Mouse (Mus musculus) liver, adult 2 months (tissue): ENCODE measurements around the gene Adad1. TPM values are rescaled to one million over a fixed set of nuclear protein-coding genes. Genes with fewer than 3 reads are reported as not detected.
A peak's percentile ranks its signal among the peaks of the same experiment; 100 is the strongest.

ENCODE experiments used
- DNase-seq: peaks from one replicate; pipeline ENCODE4 v3.0.0-alpha.2; 2011; ENCODE audit warnings: low read depth, low spot score; ENCODE audit errors: extremely low read depth
- H3K27ac ChIP-seq: fragments of 200-500 bp; replicated peaks from 2 replicates; pipeline ENCODE4 v1.5.1; 2012; ENCODE audit warnings: low read depth, mild to moderate bottlenecking, control low read depth, inconsistent platforms, low read length; ENCODE audit not compliant: insufficient read depth
- H3K27me3 ChIP-seq: fragments of 200-500 bp; 2 replicates; pipeline ENCODE4 v1.6.1; 2012; ENCODE audit warnings: mild to moderate bottlenecking, moderate library complexity, low read length, inconsistent platforms; ENCODE audit not compliant: control insufficient read depth, insufficient read depth
- H3K36me3 ChIP-seq: fragments of 200-500 bp; 2 replicates; pipeline ENCODE4 v1.6.1; 2012; ENCODE audit warnings: low read length, inconsistent platforms; ENCODE audit not compliant: control insufficient read depth, insufficient read depth
- H3K4me1 ChIP-seq: fragments of 200-500 bp; 2 replicates; pipeline ENCODE4 v1.6.1; 2011; ENCODE audit warnings: low read length; ENCODE audit not compliant: control insufficient read depth, insufficient read depth
- H3K4me3 ChIP-seq: fragments of 200-500 bp; 2 replicates; pipeline ENCODE4 v1.5.1; 2011; ENCODE audit warnings: low read depth, mild to moderate bottlenecking, control low read depth, low read length, moderate library complexity; ENCODE audit not compliant: insufficient read depth
- H3K79me2 ChIP-seq: fragments of 200-500 bp; 2 replicates; pipeline ENCODE4 v1.6.1; 2012; ENCODE audit warnings: inconsistent platforms, mild to moderate bottlenecking, low read length, moderate library complexity; ENCODE audit not compliant: control insufficient read depth, insufficient read depth
- H3K9ac ChIP-seq: fragments of 200-500 bp; 2 replicates; pipeline ENCODE4 v1.6.1; 2012; ENCODE audit warnings: low read depth, mild to moderate bottlenecking, control low read depth, inconsistent platforms, low read length
- CTCF ChIP-seq: fragments of 200-500 bp; IDR thresholded peaks from 2 replicates; pipeline ENCODE4 v1.5.1; 2011; ENCODE audit warnings: low read depth, low read length, control low read depth
- POLR2A ChIP-seq: fragments of 200-500 bp; IDR thresholded peaks from 2 replicates; pipeline ENCODE4 v1.6.1; 2011; ENCODE audit warnings: low read length, control low read depth; ENCODE audit not compliant: insufficient read depth; ENCODE audit errors: extremely low read depth
- WGBS: fragments of 180-500 bp; shearing (Covaris S2); methylation state at CpG from one replicate; pipeline ENCODE4 v1.1.7; 2018; 5-methylcytosine and 5-hydroxymethylcytosine counted together
- polyA plus RNA-seq: library from polyadenylated mRNA; depleted of rRNA; stranded (reverse); fragments of >200 nt; gene quantifications from 2 replicates; pipeline ENCODE4 v1.2.3, GENCODE M21; 2012
- total RNA-seq: library from RNA; depleted of rRNA; stranded (reverse); fragments of >200 nt; gene quantifications from 2 replicates; pipeline ENCODE4 v1.2.3, GENCODE M21; 2014

The Adad1 gene
- total and polyA plus RNA-seq, 2 experiments = not detected

GRCm38 (mm10) chr3:37152274-37152673 lies 88.9 kb downstream of the Adad1 start:
- DNase-seq = no peak
- H3K79me2 ChIP-seq = no peaks in the 10 kb centered on the region
- WGBS = 84% methylated on average over 10 of the region's 10 CpGs
- no peaks in the 10 kb centered on the region for H3K4me1 ChIP-seq
- no peak overlapping the region for H3K27ac ChIP-seq
- no peak overlapping the region for H3K9ac ChIP-seq
- H3K36me3 ChIP-seq = no peaks in the 10 kb centered on the region
- TF ChIP-seq POLR2A = no peak
- no peak for TF ChIP-seq CTCF
- H3K27me3 ChIP-seq = no peaks in the 10 kb centered on the region
- no peak overlapping the region for H3K4me3 ChIP-seq

GRCm38 (mm10) chr3:37153004-37153403 lies 89.7 kb downstream of the Adad1 start:
- Histone ChIP-seq H3K79me2 (no peaks in the 10 kb centered on the region), H3K4me3 (no peak overlapping the region), H3K27me3 (no peaks in the 10 kb centered on the region), H3K4me1 (no peaks in the 10 kb centered on the region), H3K9ac (no peak overlapping the region), H3K36me3 (no peaks in the 10 kb centered on the region), H3K27ac (no peak overlapping the region)
- no peak for DNase-seq
- TF ChIP-seq CTCF (no peak), POLR2A (no peak)
- 89% methylated on average over 7 of the region's 7 CpGs for WGBS

- no peaks in the 10 kb centered on the region for H3K79me2 ChIP-seq
- TF ChIP-seq CTCF (no peak), POLR2A (no peak)
- H3K27ac ChIP-seq = no peak overlapping the region
- DNase-seq = no peak
- no peaks in the 10 kb centered on the region for H3K27me3 ChIP-seq
- 84% methylated on average over 7 of the region's 7 CpGs for WGBS
- H3K4me1 ChIP-seq = peaks cover 4% of the 10 kb centered on the region; the same call in 1 of the 2 replicates
- no peak overlapping the region for H3K4me3 ChIP-seq
- no peak overlapping the region for H3K9ac ChIP-seq
- no peaks in the 10 kb centered on the region for H3K36me3 ChIP-seq
Measured at GRCm38 (mm10) chr3:37154396-37154795, 91.1 kb downstream of the Adad1 start.

- H3K36me3 ChIP-seq = no peaks in the 10 kb centered on the region
- H3K27ac ChIP-seq = no peak overlapping the region
- H3K27me3 ChIP-seq = no peaks in the 10 kb centered on the region
- 62% methylated on average over 8 of the region's 8 CpGs for WGBS
- no peak for DNase-seq
- H3K79me2 ChIP-seq = no peaks in the 10 kb centered on the region
- peaks cover 4% of the 10 kb centered on the region; the same call in 1 of the 2 replicates for H3K4me1 ChIP-seq
- H3K4me3 ChIP-seq = no peak overlapping the region
- no peak for TF ChIP-seq POLR2A
- TF ChIP-seq CTCF = no peak
- H3K9ac ChIP-seq = no peak overlapping the region
Measured at GRCm38 (mm10) chr3:37157082-37157481, 93.8 kb downstream of the Adad1 start.

- Histone ChIP-seq H3K36me3 (no peaks in the 10 kb centered on the region), H3K4me3 (no peak overlapping the region), H3K4me1 (peaks cover 4% of the 10 kb centered on the region; the same call in 1 of the 2 replicates), H3K27ac (no peak overlapping the region), H3K9ac (no peak overlapping the region), H3K79me2 (no peaks in the 10 kb centered on the region), H3K27me3 (no peaks in the 10 kb centered on the region)
- WGBS = 24% methylated on average over 3 of the region's 3 CpGs
- DNase-seq = peak; percentile 43
- no peak for TF ChIP-seq POLR2A
- no peak for TF ChIP-seq CTCF
Measured at GRCm38 (mm10) chr3:37158246-37158645, 94.9 kb downstream of the Adad1 start.

- DNase-seq = no peak
- Histone ChIP-seq H3K4me1 (peaks cover 4% of the 10 kb centered on the region; the same call in 1 of the 2 replicates), H3K36me3 (no peaks in the 10 kb centered on the region), H3K27ac (no peak overlapping the region), H3K9ac (no peak overlapping the region), H3K4me3 (no peak overlapping the region), H3K27me3 (no peaks in the 10 kb centered on the region), H3K79me2 (no peaks in the 10 kb centered on the region)
- 92% methylated on average over 4 of the region's 4 CpGs for WGBS
- TF ChIP-seq POLR2A (no peak), CTCF (no peak)
Measured at GRCm38 (mm10) chr3:37161096-37161495, 97.8 kb downstream of the Adad1 start.
